22 mouse cellular contexts compared by ENCODE assay signal in genomic region chr5:113485584-113486162, GRCm38 (mm10). TPM values are rescaled to one million over a fixed set of nuclear protein-coding genes. Genes with fewer than 3 reads are reported as not detected.
DNase-seq lines count a peak whose midpoint lies in the region; ATAC-seq lines count a peak whose summit lies in the region.
"Had no signal": no experiment of that assay in that cellular context is flagged by ENCODE, and none has a peak within 500 bp of the region (broad histone marks: within the 10 kb centered on the region; RNA-seq: fewer than 3 reads in every experiment).

No protein-coding gene starts in this region.

- H3K4me2 ChIP-seq in forebrain, embryonic 15.5 days (replicated peaks): no peak overlapping the region
- H3K4me2 ChIP-seq: embryonic facial prominence, embryonic 15.5 days; hindbrain, embryonic 14.5 days; kidney, embryonic 15.5 days had no signal

- H3K36me3 ChIP-seq in forebrain, embryonic 10.5 days (replicated peaks): no peaks in the 10 kb centered on the region
- no peaks in the 10 kb centered on the region for H3K36me3 ChIP-seq in forebrain, embryonic 15.5 days
- H3K36me3 ChIP-seq: embryonic facial prominence, embryonic 15.5 days; kidney, embryonic 15.5 days had no signal

- no peak overlapping the region for H3K9ac ChIP-seq in forebrain, embryonic 15.5 days (replicated peaks)
- H3K9ac ChIP-seq: embryonic facial prominence, embryonic 15.5 days; hindbrain, embryonic 14.5 days; kidney, embryonic 15.5 days had no signal

- peak overlapping the region; percentile 20; the same call in 1 of the 2 replicates for H3K27ac ChIP-seq in forebrain, embryonic 10.5 days
- H3K27ac ChIP-seq in forebrain, embryonic 15.5 days (replicated peaks): no peak overlapping the region
- H3K27ac ChIP-seq: embryonic facial prominence, embryonic 15.5 days; hindbrain, embryonic 14.5 days; kidney, embryonic 15.5 days had no signal

- H3K4me3 ChIP-seq in forebrain, embryonic 10.5 days: no peak overlapping the region
- no peak overlapping the region for H3K4me3 ChIP-seq in forebrain, embryonic 15.5 days
- H3K4me3 ChIP-seq: embryonic facial prominence, embryonic 15.5 days; erythroblast, embryonic 14.5 days; kidney, embryonic 15.5 days had no signal

- 77% methylated on average over 11 of the region's 11 CpGs for WGBS in forebrain, embryonic 10.5 days
- WGBS in forebrain, embryonic 15.5 days: 68% methylated on average over 11 of the region's 11 CpGs

- peaks cover 11% of the 10 kb centered on the region for H3K4me1 ChIP-seq in forebrain, embryonic 10.5 days
- peaks cover 5% of the 10 kb centered on the region for H3K4me1 ChIP-seq in forebrain, embryonic 15.5 days

- ATAC-seq in forebrain, embryonic 15.5 days (replicated peaks): no peak
- ATAC-seq: activated CD4-positive, CD25-positive, alpha-beta regulatory T cell, adult 4 months; forebrain, embryonic 16.5 days; intestine, embryonic 16.5 days; Patski had no signal

- no peaks in the 10 kb centered on the region for H3K9me3 ChIP-seq in forebrain, embryonic 10.5 days
- H3K9me3 ChIP-seq in forebrain, embryonic 15.5 days: no peaks in the 10 kb centered on the region
- H3K9me3 ChIP-seq: embryonic facial prominence, embryonic 15.5 days; kidney, embryonic 15.5 days had no signal

- no peak for DNase-seq in forebrain, embryonic 10.5 days (ENCODE audit: extremely low spot score, low spot score)
- peak; percentile 60 to 61 for DNase-seq in cerebellum, adult 18-20 months
- peak; percentile 75 for DNase-seq in cerebellum, adult 9-10 months
- DNase-seq in cerebellum, postnatal 36 days: peak; percentile 33 to 37
- no peak for DNase-seq in adrenal gland, postnatal 4 days (ENCODE audit: low spot score in 2 of 2)
- DNase-seq in lung, postnatal 36 days: no peak
- DNase-seq: adrenal gland, postnatal 14 days; embryo, embryonic 11 days; gastrocnemius, postnatal 10 days; heart, postnatal 10 days; heart, postnatal 4 days; kidney, adult 2 months had no signal

- peaks cover 27% of the 10 kb centered on the region for H3K27me3 ChIP-seq in forebrain, embryonic 10.5 days (ENCODE audit: poor library complexity, severe bottlenecking)
- no peaks in the 10 kb centered on the region for H3K27me3 ChIP-seq in forebrain, embryonic 15.5 days
- H3K27me3 ChIP-seq: Patski had no signal

RNA-seq across cellular contexts. Expression of gene Wscd2, which starts 4.5 kb away (rescaled TPM):
- polyA plus RNA-seq in forebrain, embryonic 10.5 days (2016; fragmentation: Nextera tagmentation; extraction: Ambion mirVana): 3.9 and 4.5 TPM in 2 replicates
- 7.9 and 8.4 TPM in 2 replicates for polyA plus RNA-seq in forebrain, embryonic 15.5 days (2015; fragmentation: Nextera tagmentation; extraction: Ambion mirVana)
- total RNA-seq in adrenal gland, postnatal 4 days (2021): 10 to 100 TPM; 10.2 to 11.6 TPM
- total RNA-seq: common myeloid progenitor, adult 5-6 weeks had no signal
- polyA plus RNA-seq: erythroblast, embryonic 14.5 days had no signal

Comparison
In these comparisons a context has a peak if more than half of its experiments do, and no peak if none do; other contexts are left out.
1. DNase-seq: peak in cerebellum, adult 18-20 months (2 of 2), cerebellum, adult 9-10 months (single experiment) and cerebellum, postnatal 36 days (2 of 2); none in forebrain, embryonic 10.5 days (single experiment), adrenal gland, postnatal 4 days (0 of 2) and lung, postnatal 36 days (single experiment).